Mouse (Mus musculus) lung, adult 2 months (tissue): Measurements from ENCODE around the gene Zbtb4.

Source experiments
- CTCF ChIP-seq: fragments of 200-500 bp; IDR thresholded peaks from 2 replicates; pipeline ENCODE4 v1.5.1; 2011; ENCODE audit warnings: mild to moderate bottlenecking, low read length, control low read depth; ENCODE audit not compliant: insufficient read depth
- POLR2A ChIP-seq: fragments of 200-500 bp; IDR thresholded peaks from 2 replicates; pipeline ENCODE4 v1.6.1; 2011; ENCODE audit warnings: low read depth, mild to moderate bottlenecking, control low read depth, low read length, borderline replicate concordance; ENCODE audit errors: extremely low read depth

DNA sequence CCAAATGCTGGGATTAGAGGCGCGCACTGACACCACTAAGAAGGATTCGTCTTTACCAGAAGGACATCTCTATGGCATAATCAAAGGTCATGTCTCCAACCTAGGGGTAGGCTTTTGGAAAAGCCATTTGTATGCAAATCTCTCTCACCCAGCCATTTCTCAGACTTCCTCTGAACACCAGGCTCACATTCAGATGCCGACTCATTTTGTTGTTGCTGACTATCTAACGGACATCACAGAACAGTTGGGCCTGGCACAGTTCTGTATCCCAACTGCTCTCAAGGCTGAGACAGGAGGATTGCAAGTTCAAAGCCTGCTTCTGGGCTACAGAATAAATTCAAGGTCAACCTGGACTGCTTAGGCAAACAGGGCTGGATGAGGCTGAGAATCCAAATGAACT is 21.6 kb downstream of the Zbtb4 start:
- TF ChIP-seq CTCF (no peak), POLR2A (no peak)
